Mouse (Mus musculus) A20 (cell line): ENCODE measurements at regions not wholly inside any gene's neighbourhood (a gene's known extent, or its start where the extent isn't known, plus 50 kb on each side); places are given as distances from the start of the nearest gene placed in this dataset.
"Not testable (repeated sequence)": the region's sequence is repeated elsewhere in the genome, so short reads cannot be mapped to it uniquely, and the experiment has no call there.

Experiments used
- DNase-seq: peaks from one replicate; pipeline ENCODE4 v3.0.0-alpha.2; 2011; ENCODE audit warnings: low read depth, low spot score

DNA sequence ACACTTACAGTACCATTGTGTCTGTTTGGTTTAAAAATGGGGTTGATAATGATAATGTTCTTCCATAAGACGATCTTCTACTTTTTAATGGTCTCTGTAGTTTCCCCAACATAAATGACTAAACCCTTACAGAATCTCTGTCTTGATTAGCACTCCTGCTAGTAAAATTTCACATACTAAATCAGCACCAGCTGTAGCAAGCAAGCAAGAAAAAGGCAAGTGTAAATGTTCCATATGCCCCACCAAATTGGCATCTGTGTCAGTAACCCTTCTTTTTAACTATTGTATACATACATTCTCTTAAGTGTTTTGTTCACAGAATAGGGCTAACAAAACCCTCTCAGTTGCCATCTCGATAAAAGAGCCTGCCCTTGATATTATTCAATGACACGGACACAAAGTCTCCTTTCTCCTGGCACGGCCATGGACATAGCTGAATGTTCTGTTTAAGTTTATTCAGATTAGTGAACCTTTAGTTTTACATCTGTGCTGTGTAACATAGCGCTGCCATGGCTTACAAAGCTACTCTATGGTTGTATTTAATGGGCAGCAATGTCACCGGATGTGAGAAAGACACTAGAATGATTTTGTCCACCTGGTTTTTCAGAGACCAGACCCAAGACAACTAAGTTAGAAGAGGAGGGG lies 414.3 kb downstream of the Gtdc1 start:
- DNase-seq = no peak

DNA sequence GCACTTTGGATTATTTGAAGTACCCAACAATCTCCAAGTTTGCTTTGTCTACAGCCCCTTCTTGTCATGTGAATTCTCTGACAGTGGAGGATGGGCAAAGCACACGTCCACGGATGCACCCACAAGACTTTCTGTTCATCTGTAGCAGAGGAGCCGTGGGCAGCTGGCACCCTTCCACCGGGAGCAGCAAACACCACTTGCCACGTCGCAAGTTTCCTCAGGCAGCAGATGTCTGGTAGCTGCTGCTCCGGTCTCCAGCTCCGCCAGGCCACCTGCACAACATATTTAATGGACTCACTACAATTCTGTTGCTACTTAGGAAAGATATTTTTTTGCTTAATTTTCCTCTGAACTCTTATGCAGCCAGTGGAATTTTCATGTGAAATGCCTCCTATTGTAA lies 415.1 kb downstream of the Gtdc1 start:
- DNase-seq = no peak

DNA sequence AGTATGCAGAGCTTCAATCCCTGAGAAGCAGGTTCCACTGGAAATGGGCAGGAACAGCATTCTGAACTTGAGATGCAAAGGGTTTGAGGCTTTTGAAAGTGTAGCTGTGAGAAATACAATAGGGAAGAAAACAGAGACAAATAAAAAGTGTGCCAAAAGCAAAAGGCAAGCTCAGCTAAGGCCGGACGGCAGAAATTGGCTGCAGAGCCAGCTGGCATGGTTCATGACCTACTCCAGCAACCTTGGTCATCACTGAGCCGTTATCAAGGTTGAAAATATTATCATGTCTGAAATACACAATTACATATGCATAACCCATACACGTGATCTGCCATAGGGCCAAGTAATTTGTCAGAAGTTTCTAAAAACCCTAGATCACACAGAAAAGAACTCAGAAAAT lies 418.4 kb downstream of the Gtdc1 start:
- DNase-seq = no peak

DNA sequence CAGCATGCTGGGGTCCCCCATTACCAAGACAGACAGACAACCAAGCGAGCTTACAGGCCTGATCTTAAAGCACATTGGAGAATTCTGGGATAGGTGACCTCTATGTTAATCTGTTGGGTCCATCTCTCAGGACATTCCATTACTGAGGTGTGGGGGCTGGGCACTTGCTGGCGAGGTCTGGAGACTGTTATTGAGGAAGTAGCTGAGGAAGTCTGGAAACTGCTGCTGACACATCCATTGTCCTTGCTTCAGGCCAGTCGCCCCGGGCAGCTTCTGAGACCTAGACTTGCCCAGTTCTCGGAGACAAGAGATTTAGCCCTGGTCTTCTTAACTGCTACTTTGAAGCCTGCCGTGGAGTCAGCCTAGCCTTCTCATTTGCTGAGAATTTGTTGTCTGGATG lies 423.2 kb downstream of the Gtdc1 start:
- DNase-seq = no peak

- DNase-seq = not testable (repeated sequence)
Observed at GRCm38 (mm10) chr2:44490806-44491205, 436.7 kb downstream of the Gtdc1 start.

GRCm38 (mm10) chr2:44490230-44490629 lies 437.2 kb downstream of the Gtdc1 start:
- DNase-seq = no peak

DNA sequence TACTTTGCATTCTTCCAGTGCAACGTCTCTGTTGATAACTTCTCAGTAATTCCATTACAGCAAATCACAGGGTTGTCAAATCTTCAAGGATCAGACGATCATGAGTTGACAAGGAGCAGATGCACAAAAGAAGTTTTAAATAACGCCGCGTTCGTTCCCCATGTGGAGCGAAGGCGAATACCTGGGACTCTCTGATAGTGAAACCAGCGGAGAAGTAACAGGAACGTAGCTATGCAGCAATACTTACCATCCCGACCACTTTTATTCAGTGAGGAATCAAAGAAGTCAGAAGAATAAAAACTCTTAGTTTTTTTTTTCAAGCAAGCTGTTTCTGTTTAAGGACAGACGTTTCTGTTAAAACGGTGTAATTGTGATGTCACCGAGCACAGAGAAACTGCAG lies 441.6 kb downstream of the Gtdc1 start:
- DNase-seq = no peak

DNA sequence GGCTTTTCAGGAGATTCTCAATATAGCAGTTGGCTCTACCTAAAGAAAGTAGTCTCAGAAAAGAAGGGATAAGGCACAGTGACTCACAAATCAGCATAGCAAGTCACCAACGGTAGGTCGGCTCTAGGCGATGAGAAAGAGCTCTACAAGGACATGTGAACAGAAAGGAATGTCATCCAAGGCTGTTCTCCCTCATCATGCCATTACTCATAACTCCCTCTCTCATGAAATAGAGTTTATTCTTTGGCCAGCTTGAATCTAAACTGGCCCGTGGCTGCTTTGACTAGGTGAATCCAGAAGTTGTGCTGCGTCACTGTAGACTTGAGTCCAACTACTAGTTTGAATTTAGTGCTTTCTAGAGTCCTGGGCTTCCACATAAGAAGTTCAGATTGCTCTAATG lies 447.7 kb downstream of the Gtdc1 start:
- DNase-seq = no peak

- DNase-seq = no peak
Observed at GRCm38 (mm10) chr2:44475456-44475855, 452.0 kb downstream of the Gtdc1 start.

GRCm38 (mm10) chr2:44474653-44475052 lies 452.8 kb downstream of the Gtdc1 start:
- peak; percentile 7 for DNase-seq

- DNase-seq = no peak
Observed at GRCm38 (mm10) chr2:44471381-44471780, 456.1 kb downstream of the Gtdc1 start.

DNA sequence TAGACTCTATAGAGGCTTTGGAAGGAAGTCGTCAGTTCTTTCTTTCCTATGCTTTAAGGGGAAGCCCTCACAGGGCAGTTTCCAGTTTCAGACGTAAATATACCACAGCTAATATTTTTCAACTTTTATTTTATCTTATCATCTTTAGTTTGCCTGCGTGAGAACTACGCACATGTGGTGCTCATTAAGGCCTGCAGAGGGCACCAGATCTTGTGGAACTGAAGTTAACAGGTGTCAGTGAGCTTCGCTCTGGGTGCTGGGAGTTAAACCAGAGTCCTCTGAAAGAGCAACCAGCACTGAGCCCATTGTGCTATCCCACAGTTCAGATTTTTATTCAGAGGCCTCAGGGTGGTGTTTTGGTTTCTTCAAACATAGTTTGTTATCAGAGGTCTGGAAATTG lies 456.5 kb downstream of the Gtdc1 start:
- DNase-seq = peak; percentile 13

DNA sequence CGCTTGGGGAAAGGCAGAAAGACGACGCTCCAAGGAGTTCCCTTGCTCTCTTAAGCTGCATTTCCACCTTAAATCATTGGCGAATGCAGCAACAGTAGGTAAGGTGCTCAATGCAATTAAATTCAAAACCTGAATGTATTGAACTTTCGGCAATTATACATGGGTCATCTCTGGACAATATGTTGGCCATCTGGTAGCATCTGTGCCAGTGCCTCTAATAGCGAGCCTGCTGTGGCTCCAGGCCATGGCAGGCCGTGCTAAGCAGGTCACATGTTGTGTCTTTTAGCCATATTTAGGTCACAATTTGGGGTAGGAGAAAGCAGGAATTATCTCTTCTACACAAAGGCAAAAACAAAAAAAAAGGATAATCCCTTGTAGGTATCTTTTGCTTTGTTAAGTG lies 462.8 kb downstream of the Gtdc1 start:
- DNase-seq = no peak

- no peak for DNase-seq
Observed at GRCm38 (mm10) chr2:44462619-44463329, 464.7 kb downstream of the Gtdc1 start.

DNA sequence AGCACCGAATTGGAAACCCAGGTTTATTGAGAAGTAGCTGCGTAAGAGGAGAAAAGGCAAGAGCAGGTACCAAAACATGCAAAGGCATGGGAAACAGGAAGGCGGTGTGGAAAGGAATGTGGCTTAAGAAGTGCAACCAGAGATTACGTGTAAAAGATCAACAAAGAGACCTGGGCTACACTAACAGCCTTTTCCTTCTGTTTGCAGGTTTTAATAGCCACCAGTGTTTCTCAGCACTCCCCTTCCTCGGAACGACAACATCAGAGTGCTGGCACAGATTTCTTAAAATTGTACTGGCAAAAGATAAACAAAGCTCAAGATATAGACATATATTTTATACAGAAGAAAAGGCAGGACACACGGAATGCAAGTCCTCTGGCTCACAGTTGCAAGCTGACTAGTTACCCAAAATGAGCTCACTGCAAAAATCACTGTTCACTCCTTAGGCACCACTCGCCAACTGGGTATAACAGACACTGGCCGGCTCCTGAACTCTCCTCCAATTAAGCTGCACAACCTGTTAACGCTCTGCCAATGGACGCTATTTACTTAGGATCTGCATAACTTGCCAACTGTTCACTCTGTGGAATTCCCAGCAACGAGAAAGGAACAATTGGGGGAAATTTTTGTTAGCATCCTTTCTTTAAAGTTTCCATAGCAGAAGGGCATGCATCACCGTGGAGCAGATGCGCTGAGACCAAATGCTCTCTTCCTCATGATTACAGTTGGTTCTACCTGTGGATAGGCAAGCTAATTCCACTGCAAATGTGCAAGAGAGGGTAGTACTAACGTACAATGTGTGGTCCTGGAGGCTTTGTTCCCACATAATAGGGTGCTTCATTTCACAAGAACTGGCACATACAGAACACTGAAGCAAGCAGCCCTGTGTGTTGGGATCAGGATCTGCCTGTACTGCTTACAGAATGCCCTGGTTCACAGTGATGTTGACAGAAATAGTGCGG lies 465.9 kb downstream of the Gtdc1 start:
- DNase-seq = no peak

GRCm38 (mm10) chr2:44449471-44449870 lies 478.0 kb downstream of the Gtdc1 start:
- DNase-seq = no peak
